8 mouse cellular contexts compared by ENCODE assay signal in the genomic region with DNA sequence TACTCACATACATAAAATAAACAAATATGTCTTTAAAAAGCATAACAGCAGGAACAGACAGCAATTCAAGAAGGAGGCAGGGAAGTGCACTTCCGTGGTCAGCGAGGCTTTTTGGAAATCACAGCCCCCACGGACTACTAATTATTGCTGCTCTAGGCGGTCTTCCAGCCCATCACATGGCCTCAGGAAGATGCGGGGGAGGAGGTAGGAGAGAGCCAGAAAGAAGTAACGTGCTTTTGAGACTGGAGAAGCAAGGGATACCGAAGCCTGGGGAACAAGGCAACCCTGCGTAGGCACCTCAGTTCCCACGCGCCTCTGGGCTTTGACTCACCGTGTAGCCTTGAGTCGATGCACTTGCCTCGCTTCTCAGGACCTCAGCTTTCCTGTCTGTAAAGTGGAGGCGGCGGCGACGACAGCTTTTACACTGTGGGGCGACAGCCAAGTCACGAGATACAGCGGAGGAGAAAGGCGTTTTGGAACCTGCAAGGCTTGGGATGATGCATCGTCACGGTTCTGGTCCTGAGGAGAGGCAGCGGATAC. TPM values are rescaled to one million over a fixed set of nuclear protein-coding genes. Genes with fewer than 3 reads are reported as not detected.
A peak's percentile ranks its signal among the peaks of the same experiment; 100 is the strongest.
DNase-seq lines count a peak whose midpoint lies in the region; ATAC-seq and TF ChIP-seq lines count a peak whose summit lies in the region.

No protein-coding gene starts in this region.

- peaks cover 59% of the 10 kb centered on the region for H3K79me2 ChIP-seq in C2C12 (ENCODE audit: control insufficient read depth, insufficient read depth)

- H3K4me2 ChIP-seq in heart, embryonic 11.5 days, result peak overlapping the region; percentile 95
- peak overlapping the region; percentile 91 for H3K4me2 ChIP-seq in embryonic facial prominence, embryonic 13.5 days
- peak overlapping the region; percentile 78 for H3K4me2 ChIP-seq in intestine, embryonic 16.5 days (ENCODE audit: low read depth, low read length)
- peak overlapping the region; percentile 92 for H3K4me2 ChIP-seq in neural tube, embryonic 13.5 days

- H3K9me3 ChIP-seq in heart, embryonic 11.5 days (replicated peaks; ENCODE audit: control insufficient read depth, low read length), result no peaks in the 10 kb centered on the region
- no peaks in the 10 kb centered on the region for H3K9me3 ChIP-seq in embryonic facial prominence, embryonic 13.5 days
- no peaks in the 10 kb centered on the region for H3K9me3 ChIP-seq in intestine, embryonic 16.5 days (ENCODE audit: control insufficient read depth, low read length)
- no peaks in the 10 kb centered on the region for H3K9me3 ChIP-seq in neural tube, embryonic 13.5 days

- peak overlapping the region; percentile 81 for H3K9ac ChIP-seq in heart, embryonic 11.5 days (ENCODE audit: low read depth, low read length)
- H3K9ac ChIP-seq in embryonic facial prominence, embryonic 13.5 days, result peak overlapping the region; percentile 87
- H3K9ac ChIP-seq in intestine, embryonic 16.5 days (ENCODE audit: low read depth, low read length), result peak overlapping the region; percentile 81
- peak overlapping the region; percentile 88 for H3K9ac ChIP-seq in neural tube, embryonic 13.5 days

- no peak for ATAC-seq in heart, embryonic 11.5 days (replicated peaks; ENCODE audit: insufficient number of reproducible peaks, low FRiP score, low TSS enrichment)
- no peak for ATAC-seq in embryonic facial prominence, embryonic 13.5 days (ENCODE audit: insufficient number of reproducible peaks, insufficient read depth, low FRiP score, low TSS enrichment, low read depth)
- ATAC-seq in intestine, embryonic 16.5 days, result no peak; the same call in 1 of the 2 replicates
- peak; percentile 21 for ATAC-seq in neural tube, embryonic 13.5 days (ENCODE audit: low read depth)
- ATAC-seq in megakaryocyte progenitor cell, adult 5-6 weeks (replicated peaks; ENCODE audit: poor library complexity), result no peak

- H3K79me3 ChIP-seq in C2C12 (ENCODE audit: low read depth), result peaks cover 42% of the 10 kb centered on the region

- intact Hi-C loops in heart, postnatal 36 days (cut with DNase I), result loop anchor here (5.0 to 10.0 kb wide), 4 partner anchors 77 to 730 kb away; a partner anchor contains a TSS

- peak overlapping the region; percentile 75 for H3K4me3 ChIP-seq in heart, embryonic 11.5 days (ENCODE audit: low read depth, low read length)
- H3K4me3 ChIP-seq in C2C12 (ENCODE audit: insufficient read depth, poor library complexity, severe bottlenecking), result peak overlapping the region; percentile 68
- H3K4me3 ChIP-seq in embryonic facial prominence, embryonic 13.5 days, result peak overlapping the region; percentile 67
- peak overlapping the region; percentile 87 for H3K4me3 ChIP-seq in intestine, embryonic 16.5 days (ENCODE audit: low read length)
- peak overlapping the region; percentile 86 for H3K4me3 ChIP-seq in neural tube, embryonic 13.5 days

- peaks cover 21% of the 10 kb centered on the region for H3K4me1 ChIP-seq in heart, embryonic 11.5 days (ENCODE audit: control insufficient read depth, insufficient read depth, low read length)
- peaks cover 21% of the 10 kb centered on the region for H3K4me1 ChIP-seq in embryonic facial prominence, embryonic 13.5 days
- peaks cover 15% of the 10 kb centered on the region for H3K4me1 ChIP-seq in intestine, embryonic 16.5 days (ENCODE audit: control insufficient read depth, insufficient read depth, low read length)
- H3K4me1 ChIP-seq in neural tube, embryonic 13.5 days (replicated peaks), result peaks cover 35% of the 10 kb centered on the region

- WGBS in heart, embryonic 11.5 days (ENCODE audit: insufficient replicate concordance), result 1% methylated on average over 24 of the region's 24 CpGs
- under 1% methylated on average over 24 of the region's 24 CpGs for WGBS in embryonic facial prominence, embryonic 13.5 days
- WGBS in intestine, embryonic 16.5 days, result 0% methylated on average over 24 of the region's 24 CpGs
- WGBS in neural tube, embryonic 13.5 days, result under 1% methylated on average over 24 of the region's 24 CpGs

- no peak for TF ChIP-seq CTCF in C2C12 (IDR thresholded peaks at IDR 0.05; ENCODE audit: control insufficient read depth, insufficient read depth, insufficient read length)

- peak overlapping the region; percentile 70 for H3K27ac ChIP-seq in heart, embryonic 11.5 days (ENCODE audit: low read depth, low read length)
- H3K27ac ChIP-seq in embryonic facial prominence, embryonic 13.5 days, result peak overlapping the region; percentile 86
- peak overlapping the region; percentile 83 for H3K27ac ChIP-seq in intestine, embryonic 16.5 days (ENCODE audit: low read length)
- peak overlapping the region; percentile 87 for H3K27ac ChIP-seq in neural tube, embryonic 13.5 days (replicated peaks)

- H3K27me3 ChIP-seq in heart, embryonic 11.5 days (ENCODE audit: control insufficient read depth, insufficient read depth, low read length), result no peaks in the 10 kb centered on the region
- no peaks in the 10 kb centered on the region for H3K27me3 ChIP-seq in C2C12 (ENCODE audit: control insufficient read depth, insufficient read depth, insufficient read length)
- no peaks in the 10 kb centered on the region for H3K27me3 ChIP-seq in embryonic facial prominence, embryonic 13.5 days
- H3K27me3 ChIP-seq in intestine, embryonic 16.5 days (replicated peaks; ENCODE audit: control insufficient read depth, insufficient read depth, low read length), result no peaks in the 10 kb centered on the region
- no peaks in the 10 kb centered on the region for H3K27me3 ChIP-seq in neural tube, embryonic 13.5 days

- DNase-seq in heart, postnatal 36 days, result no peak
- no peak for DNase-seq in layer of hippocampus, adult 18-20 months (ENCODE audit: low spot score in 2 of 2)

- H3K36me3 ChIP-seq in heart, embryonic 11.5 days (ENCODE audit: control insufficient read depth, insufficient read depth, low read length), result peaks cover 14% of the 10 kb centered on the region; the same call in 1 of the 2 replicates
- H3K36me3 ChIP-seq in C2C12 (ENCODE audit: control insufficient read depth, insufficient read depth), result peaks cover 43% of the 10 kb centered on the region
- peaks cover 46% of the 10 kb centered on the region for H3K36me3 ChIP-seq in embryonic facial prominence, embryonic 13.5 days
- no peaks in the 10 kb centered on the region; the same call in 1 of the 2 replicates for H3K36me3 ChIP-seq in intestine, embryonic 16.5 days (ENCODE audit: control insufficient read depth, insufficient read depth, low read length)
- peaks cover 42% of the 10 kb centered on the region for H3K36me3 ChIP-seq in neural tube, embryonic 13.5 days

- H3ac ChIP-seq in C2C12 (ENCODE audit: control insufficient read depth, insufficient read length, low read depth), result peak overlapping the region; percentile 86

RNA-seq across cellular contexts. Expression of a gene that starts 0.7 kb away (rescaled TPM):
- polyA plus RNA-seq in heart, embryonic 11.5 days (2014; fragmentation: Nextera tagmentation; extraction: Ambion mirVana), result 5.7 and 6.6 TPM in 2 replicates
- 10 to 100 TPM in 1 of 2 experiments, 1 to 10 TPM in 1; 8.4 to 10.2 TPM for total RNA-seq in heart, postnatal 36 days (2021)
- 8.6 TPM for polyA plus RNA-seq in C2C12 (2012; fragmentation: generic; extraction: Trizol)
- 9.3 and 9.4 TPM in 2 replicates for polyA plus RNA-seq in embryonic facial prominence, embryonic 13.5 days (2015; fragmentation: Nextera tagmentation; extraction: Ambion mirVana)
- polyA plus RNA-seq in intestine, embryonic 16.5 days (2015; fragmentation: Nextera tagmentation; extraction: Ambion mirVana), result 3.5 and 3.6 TPM in 2 replicates
- 6.7 and 7.5 TPM in 2 replicates for polyA plus RNA-seq in neural tube, embryonic 13.5 days (2015; fragmentation: Nextera tagmentation; extraction: Ambion mirVana)
- 16.6 and 17.9 TPM in 2 replicates for total RNA-seq in megakaryocyte progenitor cell, adult 5-6 weeks (2015)
- total RNA-seq in megakaryocyte progenitor cell, adult 5-6 weeks (2017), result 7.1 and 8.4 TPM in 2 replicates
- total RNA-seq in layer of hippocampus, adult 18-20 months (2021), result 10 to 100 TPM; 30.9 to 32.4 TPM

RNA-seq across cellular contexts. Expression of a gene that starts 0.8 kb away (rescaled TPM):
- 22.0 and 26.7 TPM in 2 replicates for polyA plus RNA-seq in heart, embryonic 11.5 days (2014; fragmentation: Nextera tagmentation; extraction: Ambion mirVana)
- 10 to 100 TPM; 28.7 to 37.0 TPM for total RNA-seq in heart, postnatal 36 days (2021)
- polyA plus RNA-seq in C2C12 (2012; fragmentation: generic; extraction: Trizol), result 19.9 TPM
- 18.0 and 18.9 TPM in 2 replicates for polyA plus RNA-seq in embryonic facial prominence, embryonic 13.5 days (2015; fragmentation: Nextera tagmentation; extraction: Ambion mirVana)
- 21.5 and 23.3 TPM in 2 replicates for polyA plus RNA-seq in intestine, embryonic 16.5 days (2015; fragmentation: Nextera tagmentation; extraction: Ambion mirVana)
- 21.7 and 22.2 TPM in 2 replicates for polyA plus RNA-seq in neural tube, embryonic 13.5 days (2015; fragmentation: Nextera tagmentation; extraction: Ambion mirVana)
- total RNA-seq in megakaryocyte progenitor cell, adult 5-6 weeks (2015), result 18.4 and 28.7 TPM in 2 replicates
- total RNA-seq in megakaryocyte progenitor cell, adult 5-6 weeks (2017), result 22.7 and 28.0 TPM in 2 replicates
- 10 to 100 TPM; 23.7 to 24.3 TPM for total RNA-seq in layer of hippocampus, adult 18-20 months (2021)

RNA-seq across cellular contexts. Expression of a gene that starts 13.9 kb away (rescaled TPM):
- polyA plus RNA-seq in heart, embryonic 11.5 days (2014; fragmentation: Nextera tagmentation; extraction: Ambion mirVana), result 6.0 and 6.1 TPM in 2 replicates
- total RNA-seq in heart, postnatal 36 days (2021), result 10 to 100 TPM; 16.1 to 17.4 TPM
- 28.3 TPM for polyA plus RNA-seq in C2C12 (2012; fragmentation: generic; extraction: Trizol)
- 39.5 and 41.8 TPM in 2 replicates for polyA plus RNA-seq in embryonic facial prominence, embryonic 13.5 days (2015; fragmentation: Nextera tagmentation; extraction: Ambion mirVana)
- 26.3 and 28.2 TPM in 2 replicates for polyA plus RNA-seq in intestine, embryonic 16.5 days (2015; fragmentation: Nextera tagmentation; extraction: Ambion mirVana)
- polyA plus RNA-seq in neural tube, embryonic 13.5 days (2015; fragmentation: Nextera tagmentation; extraction: Ambion mirVana), result 42.7 and 44.6 TPM in 2 replicates
- 16.3 and 16.7 TPM in 2 replicates for total RNA-seq in megakaryocyte progenitor cell, adult 5-6 weeks (2015)
- total RNA-seq in megakaryocyte progenitor cell, adult 5-6 weeks (2017), result 24.3 and 43.2 TPM in 2 replicates
- 10 to 100 TPM; 57.5 to 66.2 TPM for total RNA-seq in layer of hippocampus, adult 18-20 months (2021)

RNA-seq across cellular contexts. Expression of a gene that starts 13.9 kb away (rescaled TPM):
- 4.3 and 4.6 TPM in 2 replicates for polyA plus RNA-seq in heart, embryonic 11.5 days (2014; fragmentation: Nextera tagmentation; extraction: Ambion mirVana)
- total RNA-seq in heart, postnatal 36 days (2021), result 1 to 10 TPM in 1 of 2 experiments, under 1 TPM in 1; 0.65 to 1.1 TPM
- polyA plus RNA-seq in C2C12 (2012; fragmentation: generic; extraction: Trizol), result 2.7 TPM
- polyA plus RNA-seq in embryonic facial prominence, embryonic 13.5 days (2015; fragmentation: Nextera tagmentation; extraction: Ambion mirVana), result 9.4 and 10.0 TPM in 2 replicates
- polyA plus RNA-seq in intestine, embryonic 16.5 days (2015; fragmentation: Nextera tagmentation; extraction: Ambion mirVana), result 3.0 and 3.3 TPM in 2 replicates
- 16.5 and 19.7 TPM in 2 replicates for polyA plus RNA-seq in neural tube, embryonic 13.5 days (2015; fragmentation: Nextera tagmentation; extraction: Ambion mirVana)
- total RNA-seq in megakaryocyte progenitor cell, adult 5-6 weeks (2015), result 0.32 TPM in 1 of 2 replicates, not detected in the other
- total RNA-seq in megakaryocyte progenitor cell, adult 5-6 weeks (2017), result not detected in 2 replicates
- 1 to 10 TPM; 3.4 to 5.6 TPM for total RNA-seq in layer of hippocampus, adult 18-20 months (2021)

RNA-seq across cellular contexts. Expression of a gene that starts 43.2 kb away (rescaled TPM):
- 24.1 and 27.5 TPM in 2 replicates for polyA plus RNA-seq in heart, embryonic 11.5 days (2014; fragmentation: Nextera tagmentation; extraction: Ambion mirVana)
- total RNA-seq in heart, postnatal 36 days (2021), result 10 to 100 TPM in 1 of 2 experiments, 1 to 10 TPM in 1; 6.7 to 10.1 TPM
- 4.9 TPM for polyA plus RNA-seq in C2C12 (2012; fragmentation: generic; extraction: Trizol)
- polyA plus RNA-seq in embryonic facial prominence, embryonic 13.5 days (2015; fragmentation: Nextera tagmentation; extraction: Ambion mirVana), result 37.2 and 38.0 TPM in 2 replicates
- polyA plus RNA-seq in intestine, embryonic 16.5 days (2015; fragmentation: Nextera tagmentation; extraction: Ambion mirVana), result 20.3 and 20.9 TPM in 2 replicates
- polyA plus RNA-seq in neural tube, embryonic 13.5 days (2015; fragmentation: Nextera tagmentation; extraction: Ambion mirVana), result 24.1 and 25.0 TPM in 2 replicates
- 27.7 and 29.5 TPM in 2 replicates for total RNA-seq in megakaryocyte progenitor cell, adult 5-6 weeks (2015)
- 30.5 and 42.6 TPM in 2 replicates for total RNA-seq in megakaryocyte progenitor cell, adult 5-6 weeks (2017)
- 10 to 100 TPM; 22.7 to 27.4 TPM for total RNA-seq in layer of hippocampus, adult 18-20 months (2021)
